Mouse (Mus musculus) lung, postnatal 0 days (tissue): Measurements from ENCODE around the gene Scin. TPM values are rescaled to one million over a fixed set of nuclear protein-coding genes. Genes with fewer than 3 reads are reported as not detected.

Source experiments
- ATAC-seq: fragments of 200-750 bp; cut with Nextera tagmentation; 2 replicates; pipeline ENCODE4 v1.8.0; 2017; ENCODE audit warnings: moderate library complexity
- DNase-seq: peaks from one replicate; pipeline ENCODE4 v3.0.0-alpha.2; 2016; ENCODE audit warnings: low spot score
- H3K27ac ChIP-seq: fragments of 300-500 bp; sonication (generic); 2 replicates; pipeline ENCODE4 v1.5.1; 2014; ENCODE audit warnings: antibody characterized with exemption, mild to moderate bottlenecking, low read length, mixed read lengths
- H3K27me3 ChIP-seq: fragments of 300-500 bp; sonication (generic); replicated peaks from 2 replicates; pipeline ENCODE4 v1.6.1; 2014; ENCODE audit warnings: low read length, mixed read lengths; ENCODE audit not compliant: insufficient read depth
- H3K36me3 ChIP-seq: fragments of 300-500 bp; sonication (generic); 2 replicates; pipeline ENCODE4 v1.6.1; 2014; ENCODE audit warnings: low read length, mixed read lengths; ENCODE audit not compliant: insufficient read depth
- H3K4me1 ChIP-seq: fragments of 300-500 bp; sonication (generic); 2 replicates; pipeline ENCODE4 v1.6.1; 2014; ENCODE audit warnings: antibody characterized with exemption, low read depth, low read length, mixed read lengths; ENCODE audit not compliant: insufficient read depth
- H3K4me2 ChIP-seq: fragments of 300-500 bp; sonication (generic); replicated peaks from 2 replicates; pipeline ENCODE4 v1.6.1; 2014; ENCODE audit warnings: low read depth, mild to moderate bottlenecking, low read length, moderate library complexity, mixed read lengths
- H3K4me3 ChIP-seq: fragments of 300-500 bp; sonication (generic); 2 replicates; pipeline ENCODE4 v1.5.1; 2014; ENCODE audit warnings: low read depth, low read length
- H3K9ac ChIP-seq: fragments of 300-500 bp; sonication (generic); replicated peaks from 2 replicates; pipeline ENCODE4 v1.6.1; 2014; ENCODE audit warnings: low read depth, mild to moderate bottlenecking
- H3K9me3 ChIP-seq: fragments of 300-500 bp; sonication (generic); 2 replicates; pipeline ENCODE4 v1.6.1; 2016; ENCODE audit warnings: low read length, mixed read lengths
- CTCF ChIP-seq: IDR thresholded peaks from 2 replicates; pipeline ENCODE4 v1.5.1; 2016; ENCODE audit warnings: antibody characterized with exemption, mild to moderate bottlenecking
- EP300 ChIP-seq: IDR thresholded peaks from 2 replicates; pipeline ENCODE4 v1.6.1; 2016; ENCODE audit warnings: antibody characterized with exemption, mild to moderate bottlenecking, control low read depth
- WGBS: fragments of 180-500 bp; shearing (Covaris S2); extraction: QIAGEN DNeasy Blood & Tissue Kit; methylation state at CpG from one replicate; pipeline ENCODE4 v1.1.7; 2014; 5-methylcytosine and 5-hydroxymethylcytosine counted together
- polyA plus RNA-seq: library from polyadenylated mRNA; unstranded; fragments of >200 nt; fragmentation: Nextera tagmentation; extraction: Ambion mirVana; gene quantifications from 2 replicates; pipeline ENCODE4 v1.2.1, GENCODE M21; 2015

Scin gene
- polyA plus RNA-seq, 1 experiment from 2014 or later: 0.51 TPM

DNA sequence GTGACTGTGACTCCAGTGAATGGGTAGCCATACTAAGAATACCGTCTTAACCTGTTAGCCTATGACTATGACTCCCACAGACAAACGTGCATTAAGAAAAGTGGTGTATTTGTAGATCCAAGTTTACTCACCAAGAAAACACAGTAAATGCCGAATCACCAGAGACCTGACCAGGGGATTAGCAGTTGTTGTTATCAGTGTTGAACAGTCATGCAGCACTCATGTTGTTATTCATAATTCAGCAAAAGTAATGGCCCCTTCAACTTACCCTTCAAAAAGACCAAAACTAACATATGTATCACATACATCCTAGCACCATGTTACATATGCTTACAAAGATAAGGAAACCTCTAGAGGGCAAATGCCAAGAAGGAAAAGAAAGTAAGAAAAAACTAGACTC is 106.6 kb downstream of the Scin start:
- Histone ChIP-seq H3K27me3 (no peaks in the 10 kb centered on the region), H3K4me1 (no peaks in the 10 kb centered on the region), H3K9me3 (0 out of 2 replicates have a peak, but pooled peaks cover 2% of the 10 kb centered on the region), H3K27ac (no peak overlapping the region), H3K9ac (no peak overlapping the region), H3K4me2 (no peak overlapping the region), H3K4me3 (no peak overlapping the region), H3K36me3 (no peaks in the 10 kb centered on the region)
- ATAC-seq (no peak), DNase-seq (no peak)
- TF ChIP-seq EP300 (no peak), CTCF (no peak)
- 62% methylated on average over 3 of the region's 3 CpGs for WGBS

DNA sequence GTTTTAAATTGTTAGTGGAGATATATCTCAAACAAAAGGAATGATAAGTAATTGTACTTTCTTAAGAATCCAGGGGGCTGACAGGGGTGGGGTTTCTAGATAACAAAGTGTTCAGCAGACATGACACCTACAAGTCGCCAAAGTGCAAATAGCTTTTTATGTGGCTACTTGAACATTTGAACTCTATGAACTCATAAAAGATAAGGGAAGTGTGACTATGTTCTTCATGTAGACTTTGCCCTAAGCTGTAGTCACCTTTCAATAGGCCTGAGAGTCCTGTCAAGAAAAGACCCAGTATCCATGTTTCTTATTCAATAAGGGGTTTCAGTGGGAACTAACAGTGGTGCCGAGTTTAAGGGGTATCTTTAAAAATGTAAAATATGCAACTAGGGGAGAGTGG is 110.1 kb downstream of the Scin start:
- no peak overlapping the region for H3K9ac ChIP-seq
- ATAC-seq (no peak), DNase-seq (no peak)
- TF ChIP-seq CTCF: no peak
- no peak for TF ChIP-seq EP300
- no peak overlapping the region for H3K4me3 ChIP-seq
- H3K36me3 ChIP-seq: no peaks in the 10 kb centered on the region
- H3K27me3 ChIP-seq: no peaks in the 10 kb centered on the region
- no peak overlapping the region for H3K27ac ChIP-seq
- H3K9me3 ChIP-seq: no peaks in the 10 kb centered on the region
- 36% methylated on average over 2 of the region's 2 CpGs for WGBS
- no peaks in the 10 kb centered on the region for H3K4me1 ChIP-seq
- H3K4me2 ChIP-seq: no peak overlapping the region

DNA sequence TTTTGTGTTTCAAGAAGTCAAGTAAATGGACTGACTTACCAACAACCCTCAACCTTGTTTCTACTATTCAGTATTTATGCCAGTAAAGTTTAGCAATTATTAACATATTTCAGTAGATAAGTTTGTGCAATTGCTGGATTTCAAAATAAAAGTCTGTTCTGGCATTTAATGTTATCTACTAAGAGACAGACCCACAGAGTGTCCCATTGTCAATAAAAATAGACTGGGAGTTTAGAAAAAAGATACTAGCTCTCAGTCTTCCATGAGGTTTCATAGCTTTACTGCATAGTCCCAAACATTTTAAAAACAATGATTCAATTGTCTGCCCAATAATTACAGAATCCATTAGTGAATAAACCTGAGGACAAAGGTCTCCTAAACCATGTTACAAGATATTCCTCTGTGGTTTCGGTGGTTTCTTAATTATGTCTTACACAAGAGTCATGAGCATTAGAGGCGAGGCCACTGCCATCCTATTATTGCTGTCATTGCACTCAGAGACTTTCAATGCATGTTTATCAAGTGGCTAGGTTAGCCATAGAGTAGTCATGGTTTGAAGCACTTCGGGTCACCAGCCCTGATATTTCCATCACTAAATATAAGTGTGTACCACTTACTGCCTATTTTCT is 110.9 kb downstream of the Scin start:
- TF ChIP-seq CTCF (no peak), EP300 (0 out of 2 replicates have a peak, but pooled peaks have one; percentile 15)
- ATAC-seq (no peak), DNase-seq (no peak)
- Histone ChIP-seq H3K27ac (no peak overlapping the region), H3K9ac (no peak overlapping the region), H3K27me3 (no peaks in the 10 kb centered on the region), H3K36me3 (no peaks in the 10 kb centered on the region), H3K4me1 (no peaks in the 10 kb centered on the region), H3K9me3 (no peaks in the 10 kb centered on the region), H3K4me2 (no peak overlapping the region), H3K4me3 (no peak overlapping the region)
- 76% methylated on average over 3 of the region's 3 CpGs for WGBS

DNA sequence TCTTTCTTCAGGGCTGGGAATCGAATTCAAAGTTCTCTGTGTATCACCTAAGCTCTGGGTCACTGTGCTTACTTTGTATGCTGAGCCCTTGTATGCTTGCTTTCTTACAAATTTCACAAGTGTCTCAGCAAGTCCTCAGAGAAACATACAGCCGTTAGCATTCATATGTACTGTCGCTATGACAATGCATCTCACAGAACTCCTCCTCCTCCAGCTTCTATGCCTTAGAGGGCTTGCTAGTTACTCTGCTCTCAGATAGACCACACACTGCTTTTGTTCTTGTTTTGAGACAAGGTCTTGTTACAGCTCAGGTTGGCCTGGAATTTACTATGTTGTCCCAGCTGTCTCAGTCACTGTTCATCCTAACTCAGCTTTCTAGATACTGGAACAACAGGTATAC is 111.7 kb downstream of the Scin start:
- Histone ChIP-seq H3K4me1 (no peaks in the 10 kb centered on the region), H3K9me3 (no peaks in the 10 kb centered on the region), H3K4me3 (no peak overlapping the region), H3K27ac (no peak overlapping the region), H3K4me2 (no peak overlapping the region), H3K9ac (no peak overlapping the region), H3K27me3 (no peaks in the 10 kb centered on the region), H3K36me3 (no peaks in the 10 kb centered on the region)
- TF ChIP-seq CTCF (no peak), EP300 (no peak)
- no peak for DNase-seq
- WGBS: 77% methylated on average over 3 of the region's 3 CpGs
- no peak for ATAC-seq

GRCm38 (mm10) chr12:40017955-40018505 is 116.0 kb downstream of the Scin start:
- H3K9ac ChIP-seq: no peak overlapping the region
- H3K27ac ChIP-seq: no peak overlapping the region
- DNase-seq (no peak), ATAC-seq (no peak)
- H3K4me3 ChIP-seq: no peak overlapping the region
- no peaks in the 10 kb centered on the region for H3K27me3 ChIP-seq
- H3K36me3 ChIP-seq: no peaks in the 10 kb centered on the region
- no peaks in the 10 kb centered on the region for H3K9me3 ChIP-seq
- WGBS: 54% methylated on average over 6 of the region's 6 CpGs
- H3K4me1 ChIP-seq: no peaks in the 10 kb centered on the region
- H3K4me2 ChIP-seq: peak overlapping the region; percentile 19; the same call in 1 of the 2 replicates
- TF ChIP-seq EP300 (no peak), CTCF (no peak)

GRCm38 (mm10) chr12:40016648-40017460 is 117.2 kb downstream of the Scin start:
- DNase-seq (peak; percentile 89), ATAC-seq (peak; percentile 96)
- peak overlapping the region; percentile 38 for H3K4me3 ChIP-seq
- H3K4me2 ChIP-seq: peak overlapping the region; percentile 59
- H3K36me3 ChIP-seq: no peaks in the 10 kb centered on the region
- TF ChIP-seq EP300: peak; percentile 97
- no peak for TF ChIP-seq CTCF
- H3K27ac ChIP-seq: peak overlapping the region; percentile 76
- H3K4me1 ChIP-seq: no peaks in the 10 kb centered on the region
- peak overlapping the region; percentile 23; the same call in 1 of the 2 replicates for H3K9ac ChIP-seq
- no peaks in the 10 kb centered on the region for H3K9me3 ChIP-seq
- H3K27me3 ChIP-seq: no peaks in the 10 kb centered on the region
- WGBS: 10% methylated on average over 19 of the region's 19 CpGs
